Mouse (Mus musculus): Measurements from ENCODE around the gene Ltf. TPM values are rescaled to one million over a fixed set of nuclear protein-coding genes. Genes with fewer than 3 reads are reported as not detected.

Gene Ltf
- total RNA-seq, 2 experiments from 2014 or later = 1.2 to 3.6 TPM

GRCm38 (mm10) chr9:111026791-111027190 is 7.7 kb downstream of the Ltf start:
- no peak for DNase-seq (ENCODE audit: low spot score in 2 of 2)

GRCm38 (mm10) chr9:111033717-111034116 is 14.6 kb downstream of the Ltf start:
- DNase-seq (ENCODE audit: low spot score in 2 of 2) = no peak

GRCm38 (mm10) chr9:111039966-111040365 is 20.9 kb downstream of the Ltf start:
- no peak for DNase-seq (ENCODE audit: low spot score in 2 of 2)

GRCm38 (mm10) chr9:111042266-111042665 is 23.2 kb downstream of the Ltf start:
- no peak for DNase-seq (ENCODE audit: low spot score in 2 of 2)

- DNase-seq (ENCODE audit: low spot score in 2 of 2) = no peak
Observed at GRCm38 (mm10) chr9:111046222-111046621, 27.2 kb downstream of the Ltf start.

- DNase-seq (ENCODE audit: low spot score in 2 of 2) = no peak
Observed at GRCm38 (mm10) chr9:111047266-111047665, 28.2 kb downstream of the Ltf start.

- no peak for DNase-seq (ENCODE audit: low spot score in 2 of 2)
Observed at GRCm38 (mm10) chr9:111048452-111048851, 29.4 kb downstream of the Ltf start.

- no peak for DNase-seq (ENCODE audit: low spot score in 2 of 2)
Observed at GRCm38 (mm10) chr9:111054923-111055322, 35.9 kb downstream of the Ltf start.

GRCm38 (mm10) chr9:111055800-111056518 is 36.9 kb downstream of the Ltf start:
- no peak for DNase-seq (ENCODE audit: low spot score in 2 of 2)

GRCm38 (mm10) chr9:111056519-111056797 is 37.4 kb downstream of the Ltf start:
- no peak for DNase-seq (ENCODE audit: low spot score in 2 of 2)

GRCm38 (mm10) chr9:111056798-111057543 is 37.9 kb downstream of the Ltf start, which contains the start of gene Ccrl2:
Gene Ccrl2 (minus strand): TSS chr9:111057519.
- no peak for DNase-seq (ENCODE audit: low spot score in 2 of 2)

- DNase-seq (ENCODE audit: low spot score in 2 of 2) = no peak
Observed at GRCm38 (mm10) chr9:111057544-111058370, 38.7 kb downstream of the Ltf start.

GRCm38 (mm10) chr9:111058943-111059556 is 40.0 kb downstream of the Ltf start:
- no peak for DNase-seq (ENCODE audit: low spot score in 2 of 2)

- no peak for DNase-seq (ENCODE audit: low spot score in 2 of 2)
Observed at GRCm38 (mm10) chr9:111062840-111063239, 43.8 kb downstream of the Ltf start.

GRCm38 (mm10) chr9:111067052-111067451 is 48.0 kb downstream of the Ltf start:
- DNase-seq (ENCODE audit: low spot score in 2 of 2) = no peak

GRCm38 (mm10) chr9:111070546-111070961 is 51.5 kb downstream of the Ltf start:
- DNase-seq (ENCODE audit: low spot score in 2 of 2) = peak in 1 of 2 experiments; percentile 52

- DNase-seq (ENCODE audit: low spot score in 2 of 2) = no peak
Observed at GRCm38 (mm10) chr9:111072175-111072574, 53.1 kb downstream of the Ltf start.

GRCm38 (mm10) chr9:111072971-111073370 is 53.9 kb downstream of the Ltf start:
- no peak for DNase-seq (ENCODE audit: low spot score in 2 of 2)

GRCm38 (mm10) chr9:111077745-111078144 is 58.7 kb downstream of the Ltf start:
- no peak for DNase-seq (ENCODE audit: low spot score in 2 of 2)

- no peak for DNase-seq (ENCODE audit: low spot score in 2 of 2)
Observed at GRCm38 (mm10) chr9:111080801-111081200, 61.7 kb downstream of the Ltf start.

GRCm38 (mm10) chr9:111081765-111082164 is 62.7 kb downstream of the Ltf start:
- no peak for DNase-seq (ENCODE audit: low spot score in 2 of 2)

Measured in gastrocnemius, postnatal 4 days (tissue).